In genomic region chr3:14838936-14839335, GRCm38 (mm10) we compare ENCODE assay signal across 21 mouse cellular contexts. TPM values are rescaled to one million over a fixed set of nuclear protein-coding genes. Genes with fewer than 3 reads are reported as not detected.
"Had no signal": no experiment of that assay in that cellular context is flagged by ENCODE, and none has a peak within 500 bp of the region (broad histone marks: within the 10 kb centered on the region; RNA-seq: fewer than 3 reads in every experiment).

No protein-coding gene starts in this region.

- H3K4me1 ChIP-seq: midbrain, embryonic 10.5 days; midbrain, embryonic 12.5 days; neural tube, embryonic 13.5 days; neural tube, embryonic 15.5 days had no signal

- ATAC-seq: midbrain, embryonic 16.5 days had no signal

- H3K4me2 ChIP-seq: lung, embryonic 14.5 days; midbrain, embryonic 12.5 days; neural tube, embryonic 13.5 days; neural tube, embryonic 15.5 days had no signal

- H3K27ac ChIP-seq: midbrain, embryonic 10.5 days; midbrain, embryonic 12.5 days; neural tube, embryonic 13.5 days; neural tube, embryonic 15.5 days had no signal

- H3K27me3 ChIP-seq: midbrain, embryonic 12.5 days; neural tube, embryonic 13.5 days; neural tube, embryonic 15.5 days had no signal

- DNase-seq: lung, adult 18-20 months; lung, embryonic 14.5 days; lung, postnatal 10 days; lung, postnatal 4 days; midbrain, embryonic 14.5 days; retina, postnatal 1 day; right cerebral cortex, adult 18-20 months; right cerebral cortex, postnatal 25 days; right cerebral cortex, postnatal 4 days; spleen, adult 18-20 months; thymus, adult 18-20 months; thymus, postnatal 14 days; thymus, postnatal 36 days had no signal

- H3K9me3 ChIP-seq: midbrain, embryonic 10.5 days; midbrain, embryonic 12.5 days; neural tube, embryonic 13.5 days; neural tube, embryonic 15.5 days had no signal

- H3K4me3 ChIP-seq: midbrain, embryonic 10.5 days; midbrain, embryonic 12.5 days; myocyte; neural tube, embryonic 13.5 days; neural tube, embryonic 15.5 days had no signal

- H3K36me3 ChIP-seq: midbrain, embryonic 10.5 days; midbrain, embryonic 12.5 days; neural tube, embryonic 13.5 days; neural tube, embryonic 15.5 days had no signal

- H3K9ac ChIP-seq: lung, embryonic 14.5 days; midbrain, embryonic 12.5 days; neural tube, embryonic 13.5 days; neural tube, embryonic 15.5 days had no signal

RNA-seq across cellular contexts. Expression of gene Car1, which starts 30.8 kb away (rescaled TPM):
- polyA plus RNA-seq: lung, embryonic 14.5 days; midbrain, embryonic 10.5 days; midbrain, embryonic 12.5 days; midbrain, embryonic 14.5 days; midbrain, embryonic 16.5 days; neural tube, embryonic 13.5 days; neural tube, embryonic 15.5 days; small intestine, adult 2 months; stomach, embryonic 14.5 days had no signal
